Mouse (Mus musculus) liver, postnatal 0 days (tissue): ENCODE measurements around the gene E130308A19Rik.
A peak's percentile ranks its signal among the peaks of the same experiment; 100 is the strongest.

Experiments
- CTCF ChIP-seq: sonication (generic); IDR thresholded peaks from 2 replicates; pipeline ENCODE4 v1.5.1; 2016; ENCODE audit warnings: antibody characterized with exemption, low read depth
- EP300 ChIP-seq: IDR thresholded peaks from 2 replicates; pipeline ENCODE4 v1.6.1; 2016; ENCODE audit warnings: antibody characterized with exemption, low read depth, mild to moderate bottlenecking

DNA sequence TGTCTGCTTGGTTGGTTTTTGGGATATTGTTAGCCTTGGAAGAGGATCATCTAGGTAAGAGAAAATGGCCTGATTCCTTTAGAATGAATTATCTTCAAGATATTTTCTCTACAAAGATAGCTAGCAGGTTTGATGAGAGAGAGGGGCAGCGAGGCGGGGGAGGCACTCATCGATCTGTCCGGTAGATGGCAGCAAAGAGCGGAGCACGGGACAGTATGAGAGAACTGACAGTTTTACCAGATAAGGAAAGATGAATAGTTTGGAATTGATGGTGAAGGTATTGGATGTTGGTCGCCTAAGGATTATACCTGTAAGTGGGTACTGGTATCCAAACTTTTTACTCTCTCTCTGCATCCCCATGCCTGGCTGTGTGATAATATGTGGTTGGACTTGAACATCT is 160.7 kb downstream of the E130308A19Rik start:
- peak; percentile 98 for TF ChIP-seq CTCF
- no peak for TF ChIP-seq EP300
